9 mouse cellular contexts compared by ENCODE assay signal in the genomic region with DNA sequence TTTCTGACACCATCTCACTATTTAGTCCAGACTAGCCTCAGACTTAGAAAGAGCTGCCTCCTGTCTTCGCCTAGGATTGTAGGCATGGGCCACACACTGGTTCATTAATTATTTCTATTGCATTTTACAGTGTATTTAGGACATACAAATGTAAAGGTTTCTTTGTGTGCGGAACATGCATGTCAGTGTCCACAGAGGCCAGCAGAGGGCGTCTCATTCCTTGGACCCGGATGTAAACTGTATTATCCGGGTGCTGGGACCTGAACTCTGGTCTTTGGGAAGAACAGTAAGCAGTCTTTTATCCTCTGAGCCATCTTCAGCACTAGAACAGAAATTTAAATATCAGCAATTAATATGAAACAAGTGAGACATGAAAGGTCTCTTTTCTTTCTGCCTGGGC. TPM values are rescaled to one million over a fixed set of nuclear protein-coding genes. Genes with fewer than 3 reads are reported as not detected.
DNase-seq lines count a peak whose midpoint lies in the region; ATAC-seq and TF ChIP-seq lines count a peak whose summit lies in the region.
"Had no signal": no experiment of that assay in that cellular context is flagged by ENCODE, and none has a peak within 500 bp of the region (broad histone marks: within the 10 kb centered on the region; RNA-seq: fewer than 3 reads in every experiment).

No protein-coding gene starts in this region.

- peaks cover 12% of the 10 kb centered on the region; the same call in 1 of the 2 replicates for H3K36me3 ChIP-seq in kidney, postnatal 0 days (ENCODE audit: insufficient read depth, low read length)
- peaks cover 11 to 41% of the 10 kb centered on the region in 2 experiments for H3K36me3 ChIP-seq in MEL (ENCODE audit: control insufficient read depth in 1 of 2, insufficient read depth in 2 of 2, low read length in 2 of 2)
- H3K36me3 ChIP-seq in forebrain, embryonic 14.5 days (ENCODE audit: control insufficient read depth, insufficient read depth, low read length), result peaks cover 43% of the 10 kb centered on the region
- peaks cover 36% of the 10 kb centered on the region for H3K36me3 ChIP-seq in midbrain, embryonic 14.5 days (ENCODE audit: control insufficient read depth, insufficient read depth, low read length)

- no peaks in the 10 kb centered on the region for H3K27me3 ChIP-seq in kidney, postnatal 0 days (ENCODE audit: insufficient read depth, low read length)
- H3K27me3 ChIP-seq in MEL (ENCODE audit: control insufficient read depth in 1 of 2, insufficient read depth in 2 of 2, low read length in 2 of 2), result no peaks in the 10 kb centered on the region
- H3K27me3 ChIP-seq in forebrain, embryonic 14.5 days (replicated peaks; ENCODE audit: control insufficient read depth, insufficient read depth, low read length), result no peaks in the 10 kb centered on the region
- H3K27me3 ChIP-seq in midbrain, embryonic 14.5 days (ENCODE audit: control insufficient read depth, insufficient read depth, low read length), result no peaks in the 10 kb centered on the region

- peaks cover 46% of the 10 kb centered on the region for H3K79me2 ChIP-seq in MEL (ENCODE audit: control insufficient read depth, insufficient read depth, low read length, poor library complexity)

- no peak overlapping the region for H3K27ac ChIP-seq in kidney, postnatal 0 days
- no peak overlapping the region for H3K27ac ChIP-seq in MEL (ENCODE audit: control insufficient read depth, low read depth, low read length)
- no peak overlapping the region for H3K27ac ChIP-seq in forebrain, embryonic 14.5 days (ENCODE audit: low read depth, low read length)
- H3K27ac ChIP-seq in midbrain, embryonic 14.5 days (replicated peaks; ENCODE audit: low read depth, low read length), result no peak overlapping the region

- TF ChIP-seq RAD21 in MEL (IDR thresholded peaks at IDR 0.05; ENCODE audit: low read depth, low read length), result no peak

- TF ChIP-seq EP300 in MEL (IDR thresholded peaks at IDR 0.05; ENCODE audit: low read depth in 1 of 2, low read length in 2 of 2), result no peak

- H3K4me3 ChIP-seq in kidney, postnatal 0 days (replicated peaks; ENCODE audit: low read depth, low read length), result no peak overlapping the region
- no peak overlapping the region for H3K4me3 ChIP-seq in MEL (ENCODE audit: control insufficient read depth in 1 of 2, insufficient read depth in 1 of 2, low read depth in 2 of 2, low read length in 2 of 2)
- 0 out of 2 replicates have a peak overlapping the region, but pooled peaks have one; percentile 1 for H3K4me3 ChIP-seq in forebrain, embryonic 14.5 days (ENCODE audit: low read depth, low read length)
- 0 out of 2 replicates have a peak overlapping the region, but pooled peaks have one; percentile 7 for H3K4me3 ChIP-seq in midbrain, embryonic 14.5 days (replicated peaks; ENCODE audit: low read depth, low read length)

- H3K9me3 ChIP-seq in kidney, postnatal 0 days (replicated peaks; ENCODE audit: low read length), result no peaks in the 10 kb centered on the region
- no peaks in the 10 kb centered on the region for H3K9me3 ChIP-seq in MEL (replicated peaks; ENCODE audit: insufficient read depth, low read length)
- H3K9me3 ChIP-seq in forebrain, embryonic 14.5 days (replicated peaks; ENCODE audit: control insufficient read depth, low read length), result no peaks in the 10 kb centered on the region
- H3K9me3 ChIP-seq in midbrain, embryonic 14.5 days (ENCODE audit: control insufficient read depth, low read length), result no peaks in the 10 kb centered on the region

- H3K4me2 ChIP-seq in kidney, postnatal 0 days (ENCODE audit: low read length), result no peak overlapping the region
- peak overlapping the region; percentile 50 for H3K4me2 ChIP-seq in forebrain, embryonic 14.5 days (ENCODE audit: low read length)
- peak overlapping the region; percentile 69 for H3K4me2 ChIP-seq in midbrain, embryonic 14.5 days (ENCODE audit: low read length)

- H3K4me1 ChIP-seq in kidney, postnatal 0 days (replicated peaks; ENCODE audit: insufficient read depth, low read length), result 0 out of 2 replicates have a peak, but pooled peaks cover 5% of the 10 kb centered on the region
- peaks cover 8 to 15% of the 10 kb centered on the region in 2 experiments; a peak in 3 of 4 replicates for H3K4me1 ChIP-seq in MEL (ENCODE audit: control insufficient read depth in 1 of 2, insufficient read depth in 2 of 2, low read length in 2 of 2)
- peaks cover 20% of the 10 kb centered on the region for H3K4me1 ChIP-seq in forebrain, embryonic 14.5 days (ENCODE audit: control insufficient read depth, insufficient read depth, low read length)
- H3K4me1 ChIP-seq in midbrain, embryonic 14.5 days (ENCODE audit: control insufficient read depth, insufficient read depth, low read length), result peaks cover 29% of the 10 kb centered on the region

- peak; percentile 46 for TF ChIP-seq CTCF in kidney, postnatal 0 days (IDR thresholded peaks at IDR 0.05; ENCODE audit: low read depth)
- peak; percentile 55 to 75 (median 64) for TF ChIP-seq CTCF in MEL (IDR thresholded peaks at IDR 0.05 in 2 of 3, conservative IDR thresholded peaks at IDR 0.05 in 1 of 3; ENCODE audit: control insufficient read depth in 1 of 3, insufficient read depth in 1 of 3, low read depth in 2 of 3, low read length in 3 of 3, poor library complexity in 1 of 3, severe bottlenecking in 1 of 3)

- TF ChIP-seq POLR2A in MEL (IDR thresholded peaks at IDR 0.05; ENCODE audit: control insufficient read depth in 1 of 2, insufficient read depth in 1 of 2, low read depth in 1 of 2, low read length in 2 of 2, poor library complexity in 1 of 2), result no peak

- 83% methylated on average over 5 of the region's 5 CpGs for WGBS in kidney, postnatal 0 days
- WGBS in forebrain, embryonic 14.5 days, result 79% methylated on average over 5 of the region's 5 CpGs
- 82% methylated on average over 5 of the region's 5 CpGs for WGBS in midbrain, embryonic 14.5 days

- ATAC-seq in kidney, postnatal 0 days (replicated peaks; ENCODE audit: low FRiP score, low read depth), result no peak
- ATAC-seq in forebrain, embryonic 14.5 days, result no peak
- no peak for ATAC-seq in midbrain, embryonic 14.5 days (ENCODE audit: low FRiP score, low TSS enrichment)

- DNase-seq in kidney, postnatal 0 days (ENCODE audit: low spot score), result no peak
- no peak for DNase-seq in kidney, postnatal 4 days
- DNase-seq in MEL (ENCODE audit: low read depth, low spot score), result peak; percentile 54
- no peak for DNase-seq in forebrain, embryonic 14.5 days (ENCODE audit: low spot score)
- no peak for DNase-seq in midbrain, embryonic 14.5 days
- no peak for DNase-seq in Muller cell, postnatal 12 days (ENCODE audit: inconsistent ontology term)
- no peak for DNase-seq in gastrocnemius, postnatal 4 days (ENCODE audit: low spot score in 2 of 2)
- no peak for DNase-seq in right cerebral cortex, postnatal 36 days (ENCODE audit: low spot score in 2 of 2)
- DNase-seq: adrenal gland, adult 2 months had no signal

- H3K9ac ChIP-seq in kidney, postnatal 0 days (ENCODE audit: low read depth, low read length), result no peak overlapping the region
- H3K9ac ChIP-seq in MEL (ENCODE audit: control insufficient read depth, low read depth, low read length, poor library complexity, severe bottlenecking), result no peak overlapping the region
- H3K9ac ChIP-seq in forebrain, embryonic 14.5 days (ENCODE audit: low read length), result no peak overlapping the region
- no peak overlapping the region for H3K9ac ChIP-seq in midbrain, embryonic 14.5 days (replicated peaks; ENCODE audit: low read length)

TF ChIP-seq in MEL, 35 proteins besides CTCF, POLR2A, EP300 and RAD21:
- TF ChIP-seq USF2 (IDR thresholded peaks at IDR 0.05; ENCODE audit: borderline replicate concordance in 1 of 2, insufficient read depth in 1 of 2, low read depth in 1 of 2, low read length in 2 of 2) (no peak), MAFK (IDR thresholded peaks at IDR 0.05; ENCODE audit: borderline replicate concordance, low read depth, low read length) (no peak), HCFC1 (IDR thresholded peaks at IDR 0.05; ENCODE audit: low read depth, low read length) (0 out of 2 replicates have a peak, but pooled peaks have one; percentile 21), ZNF384 (IDR thresholded peaks at IDR 0.05; ENCODE audit: low read depth, low read length) (no peak), MXI1 (IDR thresholded peaks at IDR 0.05; ENCODE audit: low read depth, low read length) (no peak), TAL1 (IDR thresholded peaks at IDR 0.05; ENCODE audit: low read length) (no peak), BHLHE40 (IDR thresholded peaks at IDR 0.05; ENCODE audit: borderline replicate concordance, low read depth, low read length) (no peak), GABPA (IDR thresholded peaks at IDR 0.05; ENCODE audit: low read depth, low read length) (no peak), TBP (IDR thresholded peaks at IDR 0.05; ENCODE audit: low read depth, low read length) (no peak), SMC3 (IDR thresholded peaks at IDR 0.05; ENCODE audit: low read depth, low read length) (peak; percentile 23; the same call in 1 of the 2 replicates), MYB (IDR thresholded peaks at IDR 0.05; ENCODE audit: low read depth, low read length) (no peak), MAX (IDR thresholded peaks at IDR 0.05; ENCODE audit: low read length) (no peak), SIN3A (IDR thresholded peaks at IDR 0.05; ENCODE audit: low read length) (peak; percentile 28; the same call in 1 of the 2 replicates), ZC3H11A (IDR thresholded peaks at IDR 0.05; ENCODE audit: low read depth, low read length) (no peak), GATA1 (IDR thresholded peaks at IDR 0.05; ENCODE audit: low read depth, low read length) (no peak), ELF1 (IDR thresholded peaks at IDR 0.05; ENCODE audit: low read depth, low read length) (no peak)

RNA-seq across cellular contexts. Expression of gene Dhx30, which starts 16.5 kb away (rescaled TPM):
- polyA plus RNA-seq in kidney, postnatal 0 days (2015; fragmentation: Nextera tagmentation; extraction: Ambion mirVana), result 86.5 and 88.9 TPM in 2 replicates
- total RNA-seq in MEL (2012; rRNA removed), result 113 and 126 TPM in 2 replicates
- 100 to 1,000 TPM in 1 of 2 experiments, not detected in 1; 113 TPM for polyA plus RNA-seq in MEL (2012; ENCODE audit: insufficient read depth in 1 of 2, insufficient read length in 2 of 2, low read depth in 1 of 2, low replicate concordance in 2 of 2, missing spikeins in 1 of 2)
- polyA plus RNA-seq in forebrain, embryonic 14.5 days (2014; fragmentation: Nextera tagmentation; extraction: Ambion mirVana), result 163 and 189 TPM in 2 replicates
- 188 and 191 TPM in 2 replicates for polyA plus RNA-seq in midbrain, embryonic 14.5 days (2014; fragmentation: Nextera tagmentation; extraction: Ambion mirVana)
- 10 to 100 TPM; 58.0 to 69.6 TPM for total RNA-seq in gastrocnemius, postnatal 4 days (2021)

RNA-seq across cellular contexts. Expression of gene Smarcc1, which starts 16.7 kb away (rescaled TPM):
- 58.1 and 63.8 TPM in 2 replicates for polyA plus RNA-seq in kidney, postnatal 0 days (2015; fragmentation: Nextera tagmentation; extraction: Ambion mirVana)
- total RNA-seq in MEL (2012; rRNA removed), result 35.5 and 41.4 TPM in 2 replicates
- polyA plus RNA-seq in MEL (2012; ENCODE audit: insufficient read depth in 1 of 2, insufficient read length in 2 of 2, low read depth in 1 of 2, low replicate concordance in 2 of 2, missing spikeins in 1 of 2), result 100 to 1,000 TPM in 1 of 2 experiments, 10 to 100 TPM in 1; 79.0 to 488 TPM
- 120 and 149 TPM in 2 replicates for polyA plus RNA-seq in forebrain, embryonic 14.5 days (2014; fragmentation: Nextera tagmentation; extraction: Ambion mirVana)
- 93.2 and 139 TPM in 2 replicates for polyA plus RNA-seq in midbrain, embryonic 14.5 days (2014; fragmentation: Nextera tagmentation; extraction: Ambion mirVana)
- 10 to 100 TPM; 63.1 to 72.3 TPM for total RNA-seq in gastrocnemius, postnatal 4 days (2021)

Comparison
In these comparisons a context has a peak if more than half of its experiments do, and no peak if none do; other contexts are left out.
1. H3K4me3 ChIP-seq: peak in forebrain, embryonic 14.5 days (single experiment) and midbrain, embryonic 14.5 days (single experiment); none in kidney, postnatal 0 days (single experiment) and MEL (0 of 2).